Mouse (Mus musculus) thymus, adult 2 months (tissue): ENCODE measurements around the gene Gjc3.

Source experiments
- CTCF ChIP-seq: fragments of 200-500 bp; IDR thresholded peaks from 2 replicates; pipeline ENCODE4 v1.5.1; 2012; ENCODE audit warnings: mild to moderate bottlenecking, control low read depth, low read length, moderate library complexity, borderline replicate concordance; ENCODE audit not compliant: control insufficient read depth, poor library complexity, insufficient read depth; ENCODE audit errors: extremely low read depth
- POLR2A ChIP-seq: fragments of 200-500 bp; IDR thresholded peaks from 2 replicates; pipeline ENCODE4 v1.6.1; 2012; ENCODE audit warnings: mild to moderate bottlenecking, low read length, control low read depth, moderate library complexity; ENCODE audit not compliant: control insufficient read depth, poor library complexity, insufficient read depth; ENCODE audit errors: extremely low read depth

DNA sequence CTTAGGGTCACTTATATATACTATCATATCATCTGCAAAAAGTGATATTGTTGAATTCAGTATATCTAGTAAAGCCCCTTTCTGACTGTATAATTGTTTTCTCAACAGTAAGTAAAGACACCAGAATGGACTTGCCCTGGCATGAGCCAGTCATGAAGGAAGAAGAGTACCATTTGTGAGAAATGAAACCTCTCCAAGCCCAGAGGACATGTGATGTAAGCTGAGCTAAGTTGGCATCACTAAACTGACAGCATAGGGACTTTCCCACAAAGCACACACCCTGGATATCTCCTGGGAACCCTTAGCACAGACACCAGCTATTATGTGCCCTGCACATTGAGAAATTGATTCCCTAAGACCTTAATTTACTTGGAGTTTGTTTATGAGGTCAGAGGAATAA, 15.6 kb downstream of the Gjc3 start:
- TF ChIP-seq POLR2A: no peak
- no peak for TF ChIP-seq CTCF
